Mouse (Mus musculus) gastrocnemius, adult 2 months (tissue): Measurements from ENCODE around the gene Adm. TPM values are rescaled to one million over a fixed set of nuclear protein-coding genes. Genes with fewer than 3 reads are reported as not detected.
A peak's percentile ranks its signal among the peaks of the same experiment; 100 is the strongest.
"Not testable (repeated sequence)": the region's sequence is repeated elsewhere in the genome, so short reads cannot be mapped to it uniquely, and the experiment has no call there.

Experiments used
- DNase-seq: peaks from one replicate; pipeline ENCODE4 v3.0.0; 2022
- H3K27ac ChIP-seq: fragments of 200-600 bp; 2 replicates; pipeline ENCODE4 v1.8.1; 2022; ENCODE audit warnings: mild to moderate bottlenecking
- H3K4me3 ChIP-seq: fragments of 200-600 bp; 2 replicates; pipeline ENCODE4 v1.8.1; 2022; ENCODE audit warnings: mild to moderate bottlenecking, moderate library complexity
- CTCF ChIP-seq: fragments of 200-600 bp; IDR thresholded peaks from 2 replicates; pipeline ENCODE4 v1.8.1; 2022; ENCODE audit warnings: antibody characterized with exemption, mild to moderate bottlenecking, moderate library complexity
- intact Hi-C: fragments of 180-260 bp; cut with DNase I; formaldehyde crosslinking; loops from one replicate; pipeline ENCODE4 v1.15.1; 2025
- total RNA-seq, 2 experiments: library from RNA; stranded (reverse); gene quantifications; 2 replicates each; pipeline ENCODE4 v1.2.3; 2021

Gene Adm
- total RNA-seq, 2 experiments from 2014 or later = 2.2 to 4.6 TPM

GRCm38 (mm10) chr7:110635929-110636328 is 8.5 kb downstream of the Adm start:
- no peak overlapping the region for H3K27ac ChIP-seq
- no peak for TF ChIP-seq CTCF
- DNase-seq = no peak
- no peak overlapping the region for H3K4me3 ChIP-seq
- intact Hi-C loops = no loop called here

- Histone ChIP-seq H3K27ac (no peak overlapping the region), H3K4me3 (no peak overlapping the region)
- TF ChIP-seq CTCF = no peak
- intact Hi-C loops = no loop called here
- DNase-seq = no peak
These were observed 9.1 kb downstream of the Adm start for GRCm38 (mm10) chr7:110636559-110636958.

- H3K4me3 ChIP-seq = no peak overlapping the region
- DNase-seq = no peak
- intact Hi-C loops = no loop called here
- no peak for TF ChIP-seq CTCF
- H3K27ac ChIP-seq = no peak overlapping the region
These were observed 11.0 kb downstream of the Adm start for GRCm38 (mm10) chr7:110638305-110639110.

- DNase-seq = no peak
- TF ChIP-seq CTCF = no peak
- no peak overlapping the region for H3K27ac ChIP-seq
- intact Hi-C loops = no loop called here
- no peak overlapping the region for H3K4me3 ChIP-seq
These were observed 11.9 kb downstream of the Adm start for GRCm38 (mm10) chr7:110639291-110639915.

GRCm38 (mm10) chr7:110639958-110640357 is 12.5 kb downstream of the Adm start:
- H3K27ac ChIP-seq, intact Hi-C loops, DNase-seq, H3K4me3 ChIP-seq: not testable (repeated sequence)

GRCm38 (mm10) chr7:110645311-110645710 is 17.9 kb downstream of the Adm start:
- DNase-seq = peak; percentile 59
- Histone ChIP-seq H3K4me3 (no peak overlapping the region; the same call in 1 of the 2 replicates), H3K27ac (peak overlapping the region; percentile 44)
- TF ChIP-seq CTCF = peak; percentile 79
- intact Hi-C loops = loop anchor here (1.0 to 5.0 kb wide), 3 partner anchors 15 to 359 kb away; no protein-coding TSS in a partner anchor

GRCm38 (mm10) chr7:110645859-110646258 is 18.4 kb downstream of the Adm start:
- intact Hi-C loops = loop anchor here (1.0 to 5.0 kb wide), 3 partner anchors 16 to 359 kb away; no protein-coding TSS in a partner anchor
- no peak for TF ChIP-seq CTCF
- DNase-seq = no peak
- peak overlapping the region; percentile 12; the same call in 1 of the 2 replicates for H3K27ac ChIP-seq
- no peak overlapping the region for H3K4me3 ChIP-seq

- no peak for TF ChIP-seq CTCF
- H3K27ac ChIP-seq = peak overlapping the region; percentile 83; the same call in 1 of the 2 replicates
- no peak overlapping the region for H3K4me3 ChIP-seq
- intact Hi-C loops = loop anchor here (5.0 kb wide), 1 partner anchor 100 kb away; no protein-coding TSS in a partner anchor
- no peak for DNase-seq
These were observed 19.3 kb downstream of the Adm start for GRCm38 (mm10) chr7:110646611-110647407.

GRCm38 (mm10) chr7:110647559-110648454 is 20.3 kb downstream of the Adm start:
- Histone ChIP-seq H3K27ac (peak overlapping the region; percentile 83), H3K4me3 (peak overlapping the region; percentile 50)
- intact Hi-C loops = loop anchor here (5.0 kb wide), 1 partner anchor 101 kb away; no protein-coding TSS in a partner anchor
- no peak for DNase-seq
- no peak for TF ChIP-seq CTCF

GRCm38 (mm10) chr7:110648455-110649085 is 21.1 kb downstream of the Adm start:
- TF ChIP-seq CTCF = no peak
- peak overlapping the region; percentile 50 for H3K4me3 ChIP-seq
- intact Hi-C loops = loop anchor here (5.0 kb wide), 1 partner anchor 101 kb away; no protein-coding TSS in a partner anchor
- DNase-seq = peak; percentile 64
- peak overlapping the region; percentile 83 for H3K27ac ChIP-seq
